Mouse (Mus musculus) brain, adult 2 months (tissue): ENCODE measurements around the gene Col5a3.

Experiments
- DNase-seq: peaks from one replicate; pipeline ENCODE4 v3.0.0; 2011; ENCODE audit warnings: low read depth, low spot score

Col5a3 gene

DNA sequence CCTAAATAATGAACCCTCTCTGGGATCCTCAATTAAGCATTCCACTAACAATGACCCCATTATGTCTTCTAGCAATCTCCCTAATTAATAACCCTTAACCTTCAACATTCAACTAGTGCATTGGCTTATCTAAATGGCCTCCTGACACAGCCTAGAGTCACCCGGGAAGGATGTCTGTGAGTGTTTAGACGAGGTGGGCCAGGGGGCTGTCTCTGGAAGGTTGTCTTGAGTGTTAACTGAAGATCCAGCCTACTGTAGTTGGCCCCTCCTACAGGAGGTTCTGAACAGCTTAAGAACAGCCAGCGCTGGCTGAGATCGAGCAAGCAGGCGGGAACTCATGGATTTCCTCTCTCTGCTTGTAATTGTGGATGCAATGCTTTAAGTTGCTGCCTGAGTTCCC is 9.2 kb downstream of the Col5a3 start:
- no peak for DNase-seq

DNA sequence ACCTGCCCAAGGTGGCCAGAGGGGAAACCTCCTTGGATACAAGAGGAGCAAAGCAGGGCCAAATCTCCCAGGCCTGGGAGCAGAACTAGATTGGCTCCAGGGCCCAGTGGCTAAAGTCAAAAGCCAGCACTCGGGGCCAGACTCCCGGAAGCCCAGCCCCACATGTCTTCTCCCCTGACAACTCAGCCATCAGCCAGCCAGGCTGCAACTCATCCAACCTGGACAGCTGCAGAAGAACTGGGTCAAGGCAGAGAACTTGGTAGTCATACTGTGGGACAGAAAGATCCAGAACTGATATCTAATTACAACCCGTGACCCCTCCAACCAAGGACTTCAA is 9.7 kb downstream of the Col5a3 start:
- no peak for DNase-seq

DNA sequence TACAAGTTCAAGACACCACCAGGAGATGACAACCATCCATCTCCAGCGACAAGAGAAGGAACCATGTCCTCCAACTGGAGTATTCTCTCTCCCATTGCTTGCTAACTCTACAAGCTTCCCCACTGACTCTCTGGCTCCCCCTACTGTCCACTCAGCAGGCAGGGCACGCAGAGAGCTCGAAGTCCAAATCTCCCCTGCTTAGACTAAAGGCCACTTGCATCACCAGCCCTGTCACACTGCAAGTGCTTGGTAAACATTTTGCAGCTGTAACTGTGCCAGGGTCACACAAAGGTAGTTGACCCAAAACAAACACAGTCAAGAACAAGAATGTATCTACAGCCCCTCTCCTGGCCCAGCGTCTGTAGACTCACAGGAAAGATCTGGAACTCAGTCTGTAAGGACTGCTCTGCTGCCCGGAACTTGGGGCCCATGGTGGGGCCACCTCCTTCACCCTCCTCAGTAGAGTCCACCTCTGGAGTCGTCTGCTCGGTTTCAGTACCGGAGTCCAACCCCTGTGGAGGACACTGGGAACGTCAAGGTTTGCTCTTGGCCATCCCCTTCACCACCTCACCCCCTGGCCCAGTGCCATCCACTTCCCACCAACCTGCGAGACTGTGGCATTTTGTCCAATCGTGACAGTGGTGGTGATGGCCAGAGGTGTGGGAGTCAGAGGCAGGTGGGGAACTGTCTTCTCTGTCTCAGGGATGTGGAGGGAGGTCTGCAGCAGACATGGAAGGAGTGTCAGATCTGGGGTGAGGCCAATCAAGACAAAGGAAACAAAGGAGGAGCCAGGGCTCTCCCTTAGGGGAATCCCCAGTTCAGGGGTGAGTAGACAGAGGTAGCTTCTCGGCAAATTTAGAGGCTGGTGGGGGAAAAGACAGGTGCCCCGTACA is 10.4 kb downstream of the Col5a3 start:
- DNase-seq, result peak; percentile 83

DNA sequence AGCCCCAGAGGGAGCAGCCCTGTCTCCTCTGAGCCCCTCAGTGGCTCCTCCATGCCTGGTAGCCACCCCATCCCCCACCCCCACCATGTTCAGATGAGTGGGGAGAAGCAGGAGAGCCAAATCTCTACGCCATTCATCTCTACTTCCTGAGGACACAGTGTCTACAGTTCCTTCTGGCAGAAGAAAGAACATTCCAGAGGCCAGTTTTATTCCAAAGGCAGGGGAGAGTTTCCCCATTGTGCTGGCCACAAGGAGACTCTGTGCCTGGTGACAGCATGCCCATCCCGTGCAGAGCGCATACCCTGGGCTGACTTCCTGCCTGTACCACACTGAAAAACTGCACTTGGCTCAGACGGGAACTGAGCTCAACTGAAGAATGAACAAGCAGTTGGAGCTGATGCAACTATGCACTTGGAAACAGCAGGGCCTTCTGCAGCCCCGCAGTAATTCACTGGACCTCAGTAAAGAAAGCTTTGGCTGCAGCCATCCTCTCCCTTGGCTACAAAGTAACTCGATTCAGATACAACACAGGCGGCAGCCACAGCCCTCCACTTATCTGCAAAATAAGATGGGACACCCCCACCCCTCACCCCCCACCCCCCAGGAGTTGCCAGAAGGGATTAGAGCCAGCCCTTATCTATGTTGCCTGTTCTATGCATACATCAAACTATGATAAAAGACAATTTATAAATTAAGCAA is 20.6 kb downstream of the Col5a3 start:
- DNase-seq, result peak; percentile 85

DNA sequence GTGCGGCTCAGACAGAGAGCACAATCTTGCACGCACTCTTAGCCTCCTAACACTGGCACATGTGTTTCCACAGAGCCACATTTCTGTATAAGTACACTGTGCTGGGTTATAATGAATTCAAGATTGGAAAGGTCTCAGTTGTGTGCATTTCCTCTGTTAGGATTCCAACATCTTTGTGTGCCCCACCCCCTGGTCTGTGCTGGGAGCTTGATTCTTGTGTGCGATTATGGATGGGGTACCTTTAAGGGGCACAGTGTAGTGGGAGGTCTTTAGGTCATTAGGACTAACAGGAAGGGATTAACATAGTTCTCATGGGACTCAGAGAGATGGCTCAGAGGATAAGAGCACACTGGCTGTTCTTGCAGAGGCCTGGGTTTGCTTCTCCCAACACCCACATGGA is 24.5 kb downstream of the Col5a3 start:
- no peak for DNase-seq

DNA sequence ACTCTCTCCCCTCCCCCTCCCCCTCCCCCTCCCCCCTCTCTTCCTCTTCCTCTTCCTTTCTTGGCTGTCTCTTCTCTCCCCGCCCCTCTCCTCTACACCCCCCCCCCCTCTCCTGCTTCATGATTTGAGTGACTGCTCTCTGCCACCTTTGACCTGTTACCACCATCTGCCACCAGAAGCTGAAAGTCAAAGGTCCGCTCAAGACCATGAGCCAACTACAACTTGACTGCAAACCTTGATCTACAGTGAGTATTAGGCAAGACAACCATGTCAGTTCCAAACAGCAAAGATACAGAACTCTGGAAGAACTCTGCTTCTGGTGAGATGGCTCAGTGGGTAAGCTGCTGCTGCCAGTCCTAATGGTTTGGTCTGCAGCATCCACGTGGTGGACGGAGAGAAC is 25.2 kb downstream of the Col5a3 start:
- DNase-seq, result no peak

DNA sequence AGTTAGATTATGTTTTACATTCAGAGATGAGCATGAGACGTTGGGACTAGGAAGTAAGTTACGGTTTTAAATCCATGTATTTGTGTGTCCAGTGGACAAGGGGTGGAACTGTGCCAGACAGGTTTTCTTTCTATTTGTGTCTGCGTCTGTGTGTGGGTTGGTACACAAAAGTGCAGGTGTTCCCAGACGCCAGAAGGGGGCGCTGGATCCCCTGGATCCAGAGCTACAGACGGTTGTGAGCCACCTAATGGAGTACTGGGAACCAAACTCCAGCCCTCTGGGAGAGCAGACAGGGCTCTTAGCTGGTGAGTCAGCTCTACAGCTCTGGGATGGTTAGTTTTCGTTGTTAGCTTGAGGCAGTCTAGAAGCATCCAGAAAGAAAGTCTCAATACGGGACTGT is 26.9 kb downstream of the Col5a3 start:
- no peak for DNase-seq

DNA sequence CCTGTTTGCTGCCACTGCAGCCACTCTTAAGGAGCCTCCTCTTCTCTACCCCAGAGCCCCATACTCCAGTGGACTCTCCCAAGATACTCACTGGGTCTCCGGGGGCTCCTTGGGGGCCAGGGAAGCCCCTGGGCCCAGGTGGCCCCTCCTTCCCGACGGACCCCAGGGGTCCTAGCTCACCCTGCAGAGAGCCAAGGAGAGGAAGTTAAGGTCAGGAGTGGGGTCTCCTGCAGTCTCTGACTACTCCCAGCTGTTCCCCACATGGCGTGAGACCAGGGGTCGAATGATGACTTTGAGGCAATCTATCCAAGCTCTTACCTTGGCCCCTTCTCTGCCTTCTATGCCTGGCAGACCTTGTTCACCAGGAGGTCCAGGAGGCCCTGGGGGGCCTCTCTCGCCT is 29.8 kb downstream of the Col5a3 start:
- no peak for DNase-seq

DNA sequence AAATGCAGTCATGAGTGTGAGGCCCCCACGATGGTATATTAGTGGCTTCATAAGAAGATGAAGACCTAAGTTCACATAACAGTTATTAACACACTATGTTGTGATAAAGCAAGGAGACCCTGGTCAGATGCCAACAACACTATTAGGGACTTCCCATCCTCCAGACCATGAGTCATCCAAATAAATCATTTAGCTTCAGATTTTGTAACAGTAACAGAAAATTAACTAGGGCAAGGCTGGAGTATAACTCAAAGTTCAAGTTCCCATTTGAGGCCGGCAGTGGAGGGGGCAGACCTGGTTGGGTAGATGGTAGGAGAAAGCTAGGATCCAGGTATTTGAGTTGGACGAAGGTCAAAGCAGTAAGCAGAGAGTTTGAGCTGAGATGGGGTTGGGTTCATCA is 33.6 kb downstream of the Col5a3 start:
- DNase-seq, result no peak

DNA sequence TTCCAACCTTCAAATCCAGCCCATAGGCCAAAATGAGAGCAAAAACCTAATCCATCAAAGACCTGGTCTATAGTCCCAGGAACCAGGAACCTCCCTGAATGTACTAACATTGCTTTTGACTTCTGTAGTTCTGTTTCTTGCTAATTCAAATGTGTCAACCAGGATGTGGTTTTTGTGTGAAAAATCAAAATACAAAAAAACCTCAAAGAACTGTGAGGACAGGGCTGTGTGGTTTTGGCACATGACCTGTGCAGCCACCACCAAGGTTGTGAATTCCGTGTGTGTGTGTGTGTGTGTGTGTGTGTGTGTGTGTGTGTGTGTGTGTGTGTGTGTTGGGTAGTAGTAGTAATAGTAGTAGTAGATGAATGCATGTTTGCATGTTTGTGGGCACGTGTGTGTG is 49.6 kb downstream of the Col5a3 start:
- DNase-seq, result no peak

DNA sequence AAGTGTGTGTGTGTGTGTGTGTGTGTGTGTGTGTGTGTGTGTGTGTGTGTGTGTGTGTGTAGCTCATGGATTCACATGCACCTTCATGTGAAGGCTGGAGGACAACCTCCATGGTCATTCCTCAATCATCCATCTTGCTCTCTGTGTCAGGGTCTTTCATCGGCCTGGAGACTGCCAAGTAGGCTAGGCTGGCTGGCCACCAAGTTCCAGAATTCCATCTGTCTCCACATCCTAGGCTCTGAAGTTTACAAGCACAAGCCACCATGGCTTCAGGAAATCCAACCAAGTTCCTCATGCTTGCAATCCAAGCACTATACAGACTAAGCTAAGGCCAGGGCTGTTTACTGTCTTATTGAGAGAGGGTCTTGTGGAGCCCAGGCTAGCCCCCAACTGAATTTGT is 51.8 kb downstream of the Col5a3 start:
- no peak for DNase-seq

DNA sequence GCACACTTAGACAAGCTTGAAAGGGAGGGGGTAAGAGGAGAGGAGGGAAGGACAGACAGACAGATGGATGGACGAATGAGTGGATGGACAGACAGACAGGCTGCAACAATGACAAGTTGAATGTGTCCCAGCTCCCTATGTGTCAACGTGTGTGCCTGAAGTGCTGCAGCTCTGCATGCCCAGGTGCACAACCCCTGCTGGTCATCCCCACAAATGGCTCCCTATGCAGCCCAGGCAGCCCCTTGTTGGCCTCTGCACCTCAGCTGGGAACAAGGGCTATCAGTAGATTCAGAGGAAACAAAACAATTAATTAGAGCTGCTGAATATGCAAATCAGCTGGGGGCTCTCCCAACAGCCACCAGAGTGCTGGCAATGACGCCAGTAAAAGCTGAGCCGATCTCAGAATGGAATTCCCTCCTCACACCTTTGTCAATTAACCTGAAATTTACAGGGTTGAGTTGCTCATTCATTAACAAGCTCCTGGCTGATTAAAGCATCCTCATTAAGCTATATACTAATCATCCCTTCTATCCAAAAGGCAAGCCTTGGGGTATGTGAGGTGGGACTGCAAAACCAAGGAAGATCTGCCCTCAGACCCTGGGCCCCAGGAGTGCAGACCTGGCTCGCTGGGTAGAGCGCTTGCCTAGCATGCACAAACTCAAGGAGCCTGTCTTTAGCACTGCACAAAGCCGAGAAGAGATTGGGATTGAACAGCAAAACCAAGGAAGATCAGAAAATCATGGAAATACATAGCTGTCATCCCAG is 52.5 kb downstream of the Col5a3 start:
- no peak for DNase-seq

DNA sequence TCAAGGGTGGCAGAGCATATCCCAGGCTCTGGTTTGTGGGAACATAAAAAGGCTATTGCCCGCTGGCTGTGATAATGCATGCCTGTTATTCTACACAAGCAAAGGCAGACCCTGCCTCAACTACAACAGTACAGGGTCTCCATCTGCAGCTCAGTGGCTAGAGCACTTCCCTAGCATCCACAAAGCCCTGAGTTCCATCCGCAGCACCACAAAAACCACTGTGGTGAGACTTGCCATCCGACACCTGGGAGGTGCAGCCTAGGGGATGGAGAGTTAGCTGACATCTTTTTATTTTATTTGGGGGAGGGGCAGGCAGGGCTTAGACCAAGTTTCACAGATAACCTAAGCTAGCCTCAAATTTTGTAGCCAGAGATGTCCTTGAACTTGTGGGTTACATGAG is 53.5 kb downstream of the Col5a3 start:
- DNase-seq, result no peak

DNA sequence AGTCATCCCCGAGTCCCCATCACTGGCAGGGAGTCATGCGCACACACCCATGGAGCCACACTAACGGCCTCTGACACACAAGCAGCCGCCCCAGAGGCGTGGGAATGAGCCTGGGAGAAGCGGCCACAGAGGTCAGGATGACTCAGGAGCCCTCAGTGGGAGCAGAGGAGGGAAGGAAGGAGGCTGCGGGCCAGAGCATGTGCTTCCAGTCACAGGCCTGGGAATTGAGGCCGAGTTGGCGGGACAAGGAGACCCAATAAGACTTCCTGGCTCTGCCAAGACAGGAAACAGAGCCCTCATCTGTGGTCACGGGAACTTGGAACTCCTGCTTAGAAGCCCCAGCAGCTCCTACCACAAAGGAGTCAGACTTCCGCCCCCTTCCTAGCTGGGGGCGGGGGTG is 54.1 kb downstream of the Col5a3 start:
- no peak for DNase-seq

DNA sequence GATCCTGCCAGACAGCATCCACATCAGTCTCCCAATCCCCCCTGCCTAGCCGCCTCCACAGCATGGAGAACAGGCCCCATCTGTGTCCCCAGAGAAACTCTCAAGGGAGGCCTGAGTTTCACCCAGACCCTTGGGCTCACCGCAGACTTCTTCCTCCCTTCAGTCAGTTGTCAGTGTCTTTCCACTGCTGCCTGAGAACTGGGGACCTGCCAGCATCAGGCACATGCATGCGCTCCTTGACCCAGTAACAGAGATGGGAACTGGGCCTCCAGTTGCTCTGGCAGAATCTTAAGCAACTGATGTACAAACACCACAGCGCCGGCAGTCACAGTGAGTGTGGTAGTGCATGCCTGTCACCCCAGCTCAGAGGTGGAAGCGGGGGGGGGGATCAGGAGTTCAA is 56.0 kb downstream of the Col5a3 start:
- DNase-seq, result no peak

DNA sequence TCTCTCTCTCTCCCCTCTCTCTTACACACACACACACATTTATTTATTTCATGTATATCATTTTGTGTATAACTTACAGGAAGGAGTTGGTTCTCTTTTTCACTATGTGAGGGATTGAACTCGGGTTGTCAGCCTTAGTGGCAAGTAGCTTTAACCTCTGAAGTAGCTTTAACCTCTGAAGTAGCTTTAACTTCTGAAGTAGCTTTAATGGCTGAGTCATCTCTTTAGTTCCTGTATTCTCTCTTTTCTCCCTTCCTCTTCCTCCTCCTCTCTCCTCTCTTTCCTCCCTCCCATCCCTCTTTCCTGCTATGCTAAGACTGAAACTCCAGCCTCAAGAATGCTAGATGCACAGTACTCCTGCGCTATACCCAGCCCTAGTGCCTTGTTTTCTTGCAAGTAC is 56.6 kb downstream of the Col5a3 start:
- no peak for DNase-seq

DNA sequence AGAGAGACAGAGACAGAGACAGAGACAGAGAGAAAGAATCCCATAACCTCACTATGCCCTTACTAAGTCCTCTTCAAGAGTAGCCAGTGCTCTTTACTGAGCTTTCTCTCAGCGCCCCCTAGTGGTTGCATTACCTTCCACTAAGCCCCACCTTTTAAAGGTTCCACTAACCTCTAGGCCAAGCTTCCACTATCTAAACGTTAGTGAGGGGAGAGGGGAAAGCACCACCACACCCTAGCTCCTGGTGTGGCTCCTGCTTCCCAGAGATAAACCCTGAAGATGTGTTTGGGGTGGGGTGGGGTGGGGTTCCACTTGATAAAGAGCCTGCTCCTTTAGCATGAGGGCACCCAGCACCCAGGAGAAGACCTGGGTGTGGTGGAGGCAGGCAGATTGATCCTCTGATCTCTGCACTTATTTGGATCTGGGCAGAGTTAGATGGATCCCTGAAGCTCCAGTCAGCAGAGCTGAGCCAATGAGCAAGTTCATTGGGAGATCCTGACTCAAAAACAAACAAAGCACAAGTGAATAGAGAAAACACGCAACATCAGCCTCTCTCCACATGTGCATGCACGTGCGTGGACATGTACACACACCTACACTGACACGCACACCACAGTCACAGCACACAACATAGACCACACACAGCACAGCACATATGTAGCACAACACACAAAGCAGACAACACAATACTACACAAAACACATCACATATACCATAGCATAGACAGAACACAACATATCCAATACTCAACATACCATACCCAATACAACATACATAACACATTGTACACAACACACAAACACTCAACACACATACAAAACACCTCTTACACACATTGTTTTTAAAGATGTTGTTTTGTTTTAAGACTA is 57.5 kb downstream of the Col5a3 start:
- DNase-seq, result peak; percentile 71

DNA sequence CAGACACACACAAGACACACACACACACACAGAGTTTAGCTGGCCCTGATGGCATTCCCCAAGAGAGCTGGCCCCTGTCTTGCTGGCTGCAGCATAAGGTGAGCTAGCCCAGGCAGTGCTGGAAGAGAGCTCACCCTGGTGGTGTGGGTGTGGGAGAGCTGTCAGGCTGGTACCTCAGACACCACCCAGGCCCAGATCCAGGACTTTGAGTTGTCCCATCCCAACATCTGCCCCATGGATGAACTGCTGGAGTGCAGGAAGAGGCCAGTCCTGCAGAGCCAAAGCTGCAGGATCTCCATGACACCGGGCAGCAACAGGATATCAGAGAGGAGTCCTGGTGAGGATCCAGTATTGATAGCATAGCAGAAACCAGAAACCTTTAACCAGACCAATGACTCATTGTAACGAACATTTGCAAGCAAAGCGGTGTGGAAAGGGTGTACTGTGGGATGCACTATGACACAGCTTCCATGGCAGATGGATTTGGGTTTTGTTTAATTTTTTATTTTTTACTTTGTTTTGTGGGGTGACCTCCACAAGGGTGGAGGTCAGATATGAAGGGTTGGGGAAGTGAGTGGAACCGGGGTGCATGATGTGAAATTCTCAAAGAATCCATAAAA is 58.7 kb downstream of the Col5a3 start:
- no peak for DNase-seq

DNA sequence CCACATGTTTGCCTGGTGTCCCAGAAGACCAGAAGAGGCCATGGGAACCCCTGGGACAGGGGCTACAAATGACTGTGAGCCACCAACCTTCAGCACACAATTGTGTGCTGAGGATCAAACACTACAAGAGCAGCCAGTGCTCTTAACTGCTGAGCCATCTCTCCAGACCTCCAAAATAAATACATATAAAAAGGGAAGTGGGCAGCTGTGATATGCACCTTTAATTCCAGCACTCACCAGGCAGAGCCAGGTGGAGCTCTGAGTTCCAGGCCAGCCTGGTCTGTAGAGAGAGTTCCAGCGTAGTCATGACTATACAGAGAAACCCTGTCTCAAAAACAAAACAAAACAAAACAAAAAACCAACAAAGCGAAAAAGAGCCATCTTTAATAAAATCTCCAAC is 60.5 kb downstream of the Col5a3 start:
- DNase-seq, result no peak

DNA sequence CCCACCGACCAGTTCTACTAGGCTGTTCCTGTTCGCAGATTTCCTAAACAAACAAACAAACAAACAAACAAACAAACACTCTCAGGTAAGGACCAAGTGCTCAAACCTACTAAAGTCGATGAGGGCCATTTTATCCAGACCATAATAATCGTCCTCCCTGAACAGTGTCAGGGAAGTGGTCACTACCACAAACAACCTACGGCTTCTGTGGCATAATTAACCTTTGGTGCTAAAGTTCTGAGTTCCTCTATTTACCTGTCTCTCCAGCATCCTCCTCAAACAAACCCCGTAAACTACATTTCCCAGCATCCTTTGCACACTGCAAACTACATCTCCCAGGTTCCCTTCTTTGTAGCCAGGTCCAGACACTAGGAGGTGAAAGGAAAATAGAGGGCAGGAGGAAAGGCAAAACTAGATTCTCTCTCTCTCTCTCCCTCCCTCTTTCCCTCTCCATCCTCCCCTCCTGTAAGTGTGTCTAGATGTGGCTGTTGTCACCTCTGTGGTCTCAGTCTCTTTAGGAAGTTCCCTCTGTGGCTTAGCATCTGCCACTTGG is 63.3 kb downstream of the Col5a3 start:
- DNase-seq, result peak; percentile 66

DNA sequence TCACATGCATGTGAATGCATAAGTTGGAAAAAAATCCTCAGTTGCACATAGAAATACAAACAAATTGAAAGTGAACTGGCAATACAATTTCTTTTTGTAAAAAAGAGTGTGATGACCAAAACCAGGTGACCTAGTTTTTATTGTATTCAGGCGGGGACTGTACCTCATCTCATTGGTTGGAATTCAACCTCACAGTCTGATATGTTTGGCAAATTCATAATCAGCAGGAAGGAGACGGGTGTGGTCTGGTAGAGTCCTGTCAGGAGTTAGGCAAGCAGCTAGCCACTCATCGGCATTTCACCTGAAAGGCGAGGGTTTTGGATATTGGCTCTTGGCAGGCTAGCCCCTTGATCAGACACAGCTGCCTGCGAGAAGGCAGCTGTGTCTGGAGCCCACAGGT is 65.7 kb downstream of the Col5a3 start:
- no peak for DNase-seq
